Mouse (Mus musculus): ENCODE data around the gene Hoxd10. TPM values are rescaled to one million over a fixed set of nuclear protein-coding genes. Genes with fewer than 3 reads are reported as not detected.

Gene Hoxd10
- polyA plus RNA-seq, 1 experiment from 2014 or later: 0.30 TPM

GRCm38 (mm10) chr2:74655821-74656631 is 35.7 kb upstream of the Hoxd10 start:
- ATAC-seq (replicated peaks; ENCODE audit: low FRiP score): no peak
- WGBS: 1% methylated on average over 68 of the region's 69 CpGs

GRCm38 (mm10) chr2:74656632-74657021 is 35.1 kb upstream of the Hoxd10 start:
- Histone ChIP-seq H3K27ac (ENCODE audit: low read depth, low read length) (no peak overlapping the region), H3K4me2 (no peak overlapping the region), H3K36me3 (ENCODE audit: control insufficient read depth, insufficient read depth, low read length) (no peaks in the 10 kb centered on the region), H3K9me3 (ENCODE audit: control insufficient read depth, low read length) (no peaks in the 10 kb centered on the region), H3K4me1 (replicated peaks; ENCODE audit: control insufficient read depth, insufficient read depth, low read length) (peaks cover 6% of the 10 kb centered on the region; the same call in 1 of the 2 replicates), H3K27me3 (replicated peaks; ENCODE audit: control insufficient read depth, insufficient read depth, low read length) (peaks cover 91% of the 10 kb centered on the region), H3K9ac (ENCODE audit: low read depth, low read length) (no peak overlapping the region), H3K4me3 (ENCODE audit: low read depth, low read length) (no peak overlapping the region)
- DNase-seq (ENCODE audit: low spot score) (no peak), ATAC-seq (replicated peaks; ENCODE audit: low FRiP score) (no peak)
- WGBS: 5% methylated on average over 4 of the region's 4 CpGs

More at GRCm38 (mm10) chr2:74655821-74656631, 35.7 kb upstream of the Hoxd10 start:
- H3K4me1 ChIP-seq (replicated peaks; ENCODE audit: control insufficient read depth, insufficient read depth, low read length): peaks cover 6% of the 10 kb centered on the region; the same call in 1 of the 2 replicates
- H3K9ac ChIP-seq (ENCODE audit: low read depth, low read length): no peak overlapping the region
- H3K4me3 ChIP-seq (ENCODE audit: low read depth, low read length): peak overlapping the region; percentile 46
- H3K4me2 ChIP-seq: peak overlapping the region; percentile 63
- peaks cover 91% of the 10 kb centered on the region for H3K27me3 ChIP-seq (replicated peaks; ENCODE audit: control insufficient read depth, insufficient read depth, low read length)
- peak; percentile 48 for DNase-seq (ENCODE audit: low spot score)
- no peak overlapping the region for H3K27ac ChIP-seq (ENCODE audit: low read depth, low read length)
- no peaks in the 10 kb centered on the region for H3K36me3 ChIP-seq (ENCODE audit: control insufficient read depth, insufficient read depth, low read length)
- H3K9me3 ChIP-seq (ENCODE audit: control insufficient read depth, low read length): no peaks in the 10 kb centered on the region

- Histone ChIP-seq H3K4me3 (ENCODE audit: low read depth, low read length) (peak overlapping the region; percentile 25), H3K27ac (ENCODE audit: low read depth, low read length) (no peak overlapping the region), H3K27me3 (replicated peaks; ENCODE audit: control insufficient read depth, insufficient read depth, low read length) (peaks cover 91% of the 10 kb centered on the region), H3K9ac (ENCODE audit: low read depth, low read length) (no peak overlapping the region), H3K36me3 (ENCODE audit: control insufficient read depth, insufficient read depth, low read length) (no peaks in the 10 kb centered on the region), H3K4me1 (replicated peaks; ENCODE audit: control insufficient read depth, insufficient read depth, low read length) (peaks cover 6% of the 10 kb centered on the region; the same call in 1 of the 2 replicates), H3K9me3 (ENCODE audit: control insufficient read depth, low read length) (no peaks in the 10 kb centered on the region), H3K4me2 (peak overlapping the region; percentile 28; the same call in 1 of the 2 replicates)
- DNase-seq (ENCODE audit: low spot score) (peak; percentile 56), ATAC-seq (replicated peaks; ENCODE audit: low FRiP score) (no peak)
- WGBS: 3% methylated on average over 62 of the region's 62 CpGs
Measured at GRCm38 (mm10) chr2:74657251-74658023, 34.3 kb upstream of the Hoxd10 start.

GRCm38 (mm10) chr2:74658024-74658666 is 33.6 kb upstream of the Hoxd10 start:
- DNase-seq (ENCODE audit: low spot score): no peak
- Histone ChIP-seq H3K27me3 (replicated peaks; ENCODE audit: control insufficient read depth, insufficient read depth, low read length) (peaks cover 95% of the 10 kb centered on the region), H3K9me3 (ENCODE audit: control insufficient read depth, low read length) (no peaks in the 10 kb centered on the region), H3K4me3 (ENCODE audit: low read depth, low read length) (peak overlapping the region; percentile 25), H3K27ac (ENCODE audit: low read depth, low read length) (no peak overlapping the region), H3K4me2 (peak overlapping the region; percentile 28; the same call in 1 of the 2 replicates), H3K9ac (ENCODE audit: low read depth, low read length) (no peak overlapping the region), H3K4me1 (replicated peaks; ENCODE audit: control insufficient read depth, insufficient read depth, low read length) (peaks cover 6% of the 10 kb centered on the region; the same call in 1 of the 2 replicates), H3K36me3 (ENCODE audit: control insufficient read depth, insufficient read depth, low read length) (no peaks in the 10 kb centered on the region)
- 2% methylated on average over 15 of the region's 15 CpGs for WGBS
- no peak for ATAC-seq (replicated peaks; ENCODE audit: low FRiP score)

GRCm38 (mm10) chr2:74658667-74659371 is 32.9 kb upstream of the Hoxd10 start:
- peaks cover 99% of the 10 kb centered on the region for H3K27me3 ChIP-seq (replicated peaks; ENCODE audit: control insufficient read depth, insufficient read depth, low read length)
- DNase-seq (ENCODE audit: low spot score) (peak; percentile 59), ATAC-seq (replicated peaks; ENCODE audit: low FRiP score) (no peak)
- peaks cover 6% of the 10 kb centered on the region; the same call in 1 of the 2 replicates for H3K4me1 ChIP-seq (replicated peaks; ENCODE audit: control insufficient read depth, insufficient read depth, low read length)
- H3K9me3 ChIP-seq (ENCODE audit: control insufficient read depth, low read length): no peaks in the 10 kb centered on the region
- no peak overlapping the region for H3K4me2 ChIP-seq
- no peaks in the 10 kb centered on the region for H3K36me3 ChIP-seq (ENCODE audit: control insufficient read depth, insufficient read depth, low read length)
- 1% methylated on average over 47 of the region's 47 CpGs for WGBS
- H3K9ac ChIP-seq (ENCODE audit: low read depth, low read length): no peak overlapping the region
- no peak overlapping the region for H3K27ac ChIP-seq (ENCODE audit: low read depth, low read length)
- no peak overlapping the region for H3K4me3 ChIP-seq (ENCODE audit: low read depth, low read length)

GRCm38 (mm10) chr2:74659507-74660005 is 32.2 kb upstream of the Hoxd10 start, which contains the start of gene Evx2:
Gene Evx2, minus strand, starts transcription at chr2:74659557.
- Histone ChIP-seq H3K4me2 (no peak within 1 kb of the TSS), H3K27me3 (replicated peaks; ENCODE audit: control insufficient read depth, insufficient read depth, low read length) (peaks cover 99% of the 10 kb centered on the region), H3K9me3 (ENCODE audit: control insufficient read depth, low read length) (no peaks in the 10 kb centered on the region), H3K4me3 (ENCODE audit: low read depth, low read length) (no peak within 1 kb of the TSS), H3K36me3 (ENCODE audit: control insufficient read depth, insufficient read depth, low read length) (no peaks in the 10 kb centered on the region), H3K27ac (ENCODE audit: low read depth, low read length) (no peak within 1 kb of the TSS), H3K4me1 (replicated peaks; ENCODE audit: control insufficient read depth, insufficient read depth, low read length) (peaks cover 6% of the 10 kb centered on the region; the same call in 1 of the 2 replicates), H3K9ac (ENCODE audit: low read depth, low read length) (no peak within 1 kb of the TSS)
- ATAC-seq (replicated peaks; ENCODE audit: low FRiP score): no peak
- WGBS: 2% methylated on average over 28 of the region's 28 CpGs
- DNase-seq (ENCODE audit: low spot score): no peak

- WGBS: 5% methylated on average over 30 of the region's 30 CpGs
- H3K4me1 ChIP-seq (replicated peaks; ENCODE audit: control insufficient read depth, insufficient read depth, low read length): peaks cover 3% of the 10 kb centered on the region; the same call in 1 of the 2 replicates
- DNase-seq (ENCODE audit: low spot score): no peak
- H3K9ac ChIP-seq (ENCODE audit: low read depth, low read length): no peak overlapping the region
- H3K4me3 ChIP-seq (ENCODE audit: low read depth, low read length): no peak overlapping the region
- H3K9me3 ChIP-seq (ENCODE audit: control insufficient read depth, low read length): no peaks in the 10 kb centered on the region
- ATAC-seq (replicated peaks; ENCODE audit: low FRiP score): no peak
- H3K4me2 ChIP-seq: no peak overlapping the region
- H3K36me3 ChIP-seq (ENCODE audit: control insufficient read depth, insufficient read depth, low read length): no peaks in the 10 kb centered on the region
- H3K27me3 ChIP-seq (replicated peaks; ENCODE audit: control insufficient read depth, insufficient read depth, low read length): peaks cover 98% of the 10 kb centered on the region
- H3K27ac ChIP-seq (ENCODE audit: low read depth, low read length): no peak overlapping the region
Measured at GRCm38 (mm10) chr2:74660421-74661375, 31.0 kb upstream of the Hoxd10 start.
